Comparison of ENCODE assay signal across 8 mouse cellular contexts in the genomic region with DNA sequence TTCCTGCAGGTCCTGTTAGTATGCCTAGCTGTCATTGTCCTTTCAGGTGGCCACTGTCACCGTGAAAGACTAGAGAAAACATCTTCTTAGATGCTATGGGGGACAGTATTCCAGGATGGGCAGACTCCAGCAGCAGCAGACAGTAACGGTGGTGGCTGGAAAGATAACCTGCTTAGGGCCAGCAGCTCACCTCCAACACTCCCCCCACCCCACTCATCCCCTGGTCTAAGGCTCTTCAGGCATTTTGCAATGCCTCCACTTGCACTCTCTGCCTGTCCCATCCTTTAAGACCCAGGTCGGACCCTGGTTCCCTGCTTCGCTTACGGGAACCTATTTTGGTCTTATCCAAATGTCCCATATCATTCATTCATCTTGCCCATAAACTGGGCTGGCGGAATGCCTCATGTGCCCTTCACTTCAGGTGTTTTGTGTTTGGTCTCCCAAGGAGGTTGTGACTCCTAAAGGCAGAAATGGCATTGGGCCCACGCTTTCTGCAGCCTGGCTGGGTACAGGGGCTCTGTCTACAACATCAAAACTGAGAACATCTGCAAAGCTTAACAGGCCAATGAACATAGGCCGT. TPM values are rescaled to one million over a fixed set of nuclear protein-coding genes. Genes with fewer than 3 reads are reported as not detected.
A peak's percentile ranks its signal among the peaks of the same experiment; 100 is the strongest.
DNase-seq lines count a peak whose midpoint lies in the region; ATAC-seq and TF ChIP-seq lines count a peak whose summit lies in the region.

No protein-coding gene starts in this region.

- DNase-seq in cerebellum, adult 2 months: no peak
- no peak for DNase-seq in cerebellum, adult 8-10 months
- DNase-seq in neural tube, embryonic 11.5 days (ENCODE audit: low spot score): no peak
- DNase-seq in neural tube, embryonic 10.5 days (ENCODE audit: extremely low spot score, low spot score): no peak
- DNase-seq in limb, embryonic 11.5 days (ENCODE audit: low spot score): no peak
- DNase-seq in adrenal gland, postnatal 25 days: no peak
- no peak for DNase-seq in thymus, adult 18-20 months

- H3K4me1 ChIP-seq in cerebellum, adult 2 months (ENCODE audit: control insufficient read depth, insufficient read depth, low read length): peaks cover 26% of the 10 kb centered on the region
- peaks cover 63% of the 10 kb centered on the region for H3K4me1 ChIP-seq in neural tube, embryonic 11.5 days (ENCODE audit: control insufficient read depth, insufficient read depth, low read length)
- H3K4me1 ChIP-seq in limb, embryonic 11.5 days (ENCODE audit: control insufficient read depth, insufficient read depth, low read length): peaks cover 53% of the 10 kb centered on the region
- peaks cover 52% of the 10 kb centered on the region for H3K4me1 ChIP-seq in stomach, embryonic 16.5 days (ENCODE audit: control insufficient read depth, insufficient read depth, low read length)

- H3K27ac ChIP-seq in cerebellum, adult 2 months (ENCODE audit: insufficient read depth, low read length): 0 out of 2 replicates have a peak overlapping the region, but pooled peaks have one; percentile 65
- H3K27ac ChIP-seq in neural tube, embryonic 11.5 days (ENCODE audit: low read depth, low read length): peak overlapping the region; percentile 97
- peak overlapping the region; percentile 96 for H3K27ac ChIP-seq in limb, embryonic 11.5 days (replicated peaks; ENCODE audit: low read depth, low read length)
- H3K27ac ChIP-seq in stomach, embryonic 16.5 days (ENCODE audit: low read length): peak overlapping the region; percentile 100

- no peak for ATAC-seq in neural tube, embryonic 11.5 days (ENCODE audit: insufficient read depth, low FRiP score, low TSS enrichment)
- no peak for ATAC-seq in limb, embryonic 11.5 days (ENCODE audit: insufficient number of reproducible peaks, low FRiP score, low TSS enrichment, low read depth)
- ATAC-seq in stomach, embryonic 16.5 days (ENCODE audit: insufficient read depth, low FRiP score): no peak

- H3K4me2 ChIP-seq in neural tube, embryonic 11.5 days (ENCODE audit: low read depth): peak overlapping the region; percentile 84
- H3K4me2 ChIP-seq in limb, embryonic 11.5 days (ENCODE audit: low read depth, severe bottlenecking): peak overlapping the region; percentile 93
- H3K4me2 ChIP-seq in stomach, embryonic 16.5 days (ENCODE audit: low read depth, low read length): peak overlapping the region; percentile 90

- WGBS in cerebellum, adult 2 months: 87% methylated on average over 8 of the region's 8 CpGs
- 53% methylated on average over 8 of the region's 8 CpGs for WGBS in neural tube, embryonic 11.5 days
- 51% methylated on average over 8 of the region's 8 CpGs for WGBS in limb, embryonic 11.5 days
- 57% methylated on average over 8 of the region's 8 CpGs for WGBS in stomach, embryonic 16.5 days

- no peak overlapping the region for H3K4me3 ChIP-seq in cerebellum, adult 2 months (replicated peaks; ENCODE audit: insufficient read depth, low read depth, low read length)
- H3K4me3 ChIP-seq in neural tube, embryonic 11.5 days (ENCODE audit: low read depth, low read length): no peak overlapping the region
- H3K4me3 ChIP-seq in limb, embryonic 11.5 days (ENCODE audit: low read depth, low read length): no peak overlapping the region
- peak overlapping the region; percentile 70 for H3K4me3 ChIP-seq in stomach, embryonic 16.5 days (replicated peaks; ENCODE audit: low read length)

- no peaks in the 10 kb centered on the region for H3K27me3 ChIP-seq in cerebellum, adult 2 months (ENCODE audit: control insufficient read depth, insufficient read depth, low read length)
- H3K27me3 ChIP-seq in neural tube, embryonic 11.5 days (ENCODE audit: control insufficient read depth, insufficient read depth, low read length): peaks cover 7% of the 10 kb centered on the region; the same call in 1 of the 2 replicates
- no peaks in the 10 kb centered on the region for H3K27me3 ChIP-seq in limb, embryonic 11.5 days (ENCODE audit: control insufficient read depth, insufficient read depth, low read length)
- no peaks in the 10 kb centered on the region for H3K27me3 ChIP-seq in stomach, embryonic 16.5 days (ENCODE audit: control insufficient read depth, insufficient read depth, low read length)

- TF ChIP-seq CTCF in cerebellum, adult 2 months (IDR thresholded peaks at IDR 0.05; ENCODE audit: borderline replicate concordance, insufficient read depth, low read depth, low read length): no peak

- TF ChIP-seq POLR2A in cerebellum, adult 2 months (IDR thresholded peaks at IDR 0.05; ENCODE audit: borderline replicate concordance, insufficient read depth, low read length): no peak

- no peaks in the 10 kb centered on the region for H3K36me3 ChIP-seq in neural tube, embryonic 11.5 days (ENCODE audit: control insufficient read depth, insufficient read depth, low read length)
- H3K36me3 ChIP-seq in limb, embryonic 11.5 days (ENCODE audit: control insufficient read depth, insufficient read depth, low read length): no peaks in the 10 kb centered on the region
- H3K36me3 ChIP-seq in stomach, embryonic 16.5 days (ENCODE audit: control insufficient read depth, insufficient read depth, low read length): no peaks in the 10 kb centered on the region

- peak overlapping the region; percentile 84 for H3K9ac ChIP-seq in neural tube, embryonic 11.5 days (ENCODE audit: low read length)
- peak overlapping the region; percentile 85 for H3K9ac ChIP-seq in limb, embryonic 11.5 days (ENCODE audit: low read length)
- peak overlapping the region; percentile 93 for H3K9ac ChIP-seq in stomach, embryonic 16.5 days (ENCODE audit: low read length)

- no peaks in the 10 kb centered on the region for H3K9me3 ChIP-seq in neural tube, embryonic 11.5 days (ENCODE audit: control insufficient read depth, low read length)
- no peaks in the 10 kb centered on the region for H3K9me3 ChIP-seq in limb, embryonic 11.5 days (ENCODE audit: control insufficient read depth, low read length)
- no peaks in the 10 kb centered on the region for H3K9me3 ChIP-seq in stomach, embryonic 16.5 days (replicated peaks; ENCODE audit: control insufficient read depth, low read length)

RNA-seq across cellular contexts. Expression of a gene that starts 17.0 kb away (rescaled TPM):
- polyA plus RNA-seq in cerebellum, adult 2 months (2012; rRNA removed): 46.3 and 48.9 TPM in 2 replicates
- 10.3 and 13.0 TPM in 2 replicates for polyA plus RNA-seq in neural tube, embryonic 11.5 days (2014; fragmentation: Nextera tagmentation; extraction: Ambion mirVana)
- 8.1 and 9.0 TPM in 2 replicates for polyA plus RNA-seq in limb, embryonic 11.5 days (2014; fragmentation: Nextera tagmentation; extraction: Ambion mirVana)
- 21.8 and 23.9 TPM in 2 replicates for polyA plus RNA-seq in stomach, embryonic 16.5 days (2015; fragmentation: Nextera tagmentation; extraction: Ambion mirVana)
- total RNA-seq in adrenal gland, postnatal 25 days (2021): 40.7 and 66.4 TPM in 2 replicates

RNA-seq across cellular contexts. Expression of a gene that starts 20.7 kb away (rescaled TPM):
- 89.9 and 102 TPM in 2 replicates for polyA plus RNA-seq in cerebellum, adult 2 months (2012; rRNA removed)
- polyA plus RNA-seq in neural tube, embryonic 11.5 days (2014; fragmentation: Nextera tagmentation; extraction: Ambion mirVana): 43.7 and 49.3 TPM in 2 replicates
- polyA plus RNA-seq in limb, embryonic 11.5 days (2014; fragmentation: Nextera tagmentation; extraction: Ambion mirVana): 44.2 and 44.7 TPM in 2 replicates
- polyA plus RNA-seq in stomach, embryonic 16.5 days (2015; fragmentation: Nextera tagmentation; extraction: Ambion mirVana): 13.1 and 17.1 TPM in 2 replicates
- total RNA-seq in adrenal gland, postnatal 25 days (2021): 14.5 and 18.7 TPM in 2 replicates

RNA-seq across cellular contexts. Expression of a gene that starts 26.3 kb away (rescaled TPM):
- 101 TPM in 2 replicates for polyA plus RNA-seq in cerebellum, adult 2 months (2012; rRNA removed)
- 136 and 147 TPM in 2 replicates for polyA plus RNA-seq in neural tube, embryonic 11.5 days (2014; fragmentation: Nextera tagmentation; extraction: Ambion mirVana)
- polyA plus RNA-seq in limb, embryonic 11.5 days (2014; fragmentation: Nextera tagmentation; extraction: Ambion mirVana): 149 and 155 TPM in 2 replicates
- 81.7 and 81.9 TPM in 2 replicates for polyA plus RNA-seq in stomach, embryonic 16.5 days (2015; fragmentation: Nextera tagmentation; extraction: Ambion mirVana)
- 74.1 and 76.8 TPM in 2 replicates for total RNA-seq in adrenal gland, postnatal 25 days (2021)

RNA-seq across cellular contexts. Expression of a gene that starts 46.9 kb away (rescaled TPM):
- polyA plus RNA-seq in cerebellum, adult 2 months (2012; rRNA removed): not detected in 2 replicates
- not detected in 2 replicates for polyA plus RNA-seq in neural tube, embryonic 11.5 days (2014; fragmentation: Nextera tagmentation; extraction: Ambion mirVana)
- not detected in 2 replicates for polyA plus RNA-seq in limb, embryonic 11.5 days (2014; fragmentation: Nextera tagmentation; extraction: Ambion mirVana)
- polyA plus RNA-seq in stomach, embryonic 16.5 days (2015; fragmentation: Nextera tagmentation; extraction: Ambion mirVana): 0.13 TPM in 1 of 2 replicates, not detected in the other
- total RNA-seq in adrenal gland, postnatal 25 days (2021): not detected in 2 replicates
